Mouse (Mus musculus): ENCODE measurements at regions not wholly inside any gene's neighbourhood (a gene's known extent, or its start where the extent isn't known, plus 50 kb on each side); places are given as distances from the start of the nearest gene placed in this dataset.

- no peak for TF ChIP-seq GATA1 (IDR thresholded peaks at IDR 0.05; ENCODE audit: borderline replicate concordance, low read length)
- TF ChIP-seq FLI1 (IDR thresholded peaks at IDR 0.05; ENCODE audit: low read length): no peak
- Histone ChIP-seq H3K4me3 (replicated peaks) (no peak overlapping the region), H3K4me1 (peaks cover 64% of the 10 kb centered on the region), H3K36me3 (replicated peaks; ENCODE audit: low read length) (no peaks in the 10 kb centered on the region), H3K27me3 (replicated peaks) (peaks cover 23% of the 10 kb centered on the region), H3K9me3 (no peaks in the 10 kb centered on the region)
These were observed 93.0 kb downstream of the Smim20 start for GRCm38 (mm10) chr5:53359887-53360286.

GRCm38 (mm10) chr5:53361295-53361694 lies 94.4 kb downstream of the Smim20 start:
- Histone ChIP-seq H3K27me3 (replicated peaks) (peaks cover 23% of the 10 kb centered on the region), H3K36me3 (replicated peaks; ENCODE audit: low read length) (no peaks in the 10 kb centered on the region), H3K4me3 (replicated peaks) (no peak overlapping the region), H3K4me1 (peaks cover 69% of the 10 kb centered on the region), H3K9me3 (no peaks in the 10 kb centered on the region)
- TF ChIP-seq FLI1 (IDR thresholded peaks at IDR 0.05; ENCODE audit: low read length) (no peak), GATA1 (IDR thresholded peaks at IDR 0.05; ENCODE audit: borderline replicate concordance, low read length) (no peak)

DNA sequence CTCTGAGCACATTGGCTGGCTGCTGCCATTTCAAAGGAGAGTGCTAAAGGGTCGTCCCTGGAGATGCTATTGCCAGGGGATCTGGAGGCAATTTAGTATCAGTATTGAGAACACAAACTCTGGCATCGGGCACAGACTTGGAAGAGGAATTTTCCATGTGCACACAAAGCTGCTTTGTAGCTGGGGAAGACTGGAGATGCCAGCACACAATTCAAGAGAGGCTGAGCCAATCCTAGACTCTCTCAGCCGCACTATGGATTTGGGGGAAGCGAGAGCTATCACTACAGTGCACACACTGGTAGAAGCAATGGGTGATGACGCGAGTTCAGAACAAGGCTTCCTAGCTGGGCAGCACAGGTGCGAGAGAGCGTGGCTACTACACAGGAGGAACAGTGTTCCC lies 97.0 kb downstream of the Smim20 start:
- Histone ChIP-seq H3K4me1 (peaks cover 70% of the 10 kb centered on the region), H3K9me3 (peaks cover 5% of the 10 kb centered on the region; the same call in 1 of the 2 replicates), H3K36me3 (replicated peaks; ENCODE audit: low read length) (peaks cover 3% of the 10 kb centered on the region), H3K4me3 (replicated peaks) (no peak overlapping the region), H3K27me3 (replicated peaks) (peaks cover 23% of the 10 kb centered on the region)
- TF ChIP-seq FLI1 (IDR thresholded peaks at IDR 0.05; ENCODE audit: low read length) (no peak), GATA1 (IDR thresholded peaks at IDR 0.05; ENCODE audit: borderline replicate concordance, low read length) (no peak)

GRCm38 (mm10) chr5:53366882-53367561 lies 98.9 kb upstream of the Rbpj start:
- Histone ChIP-seq H3K4me1 (peaks cover 54% of the 10 kb centered on the region), H3K9me3 (peaks cover 19% of the 10 kb centered on the region), H3K27me3 (replicated peaks) (peaks cover 11% of the 10 kb centered on the region), H3K36me3 (replicated peaks; ENCODE audit: low read length) (peaks cover 15% of the 10 kb centered on the region), H3K4me3 (replicated peaks) (no peak overlapping the region)
- TF ChIP-seq FLI1 (IDR thresholded peaks at IDR 0.05; ENCODE audit: low read length) (no peak), GATA1 (IDR thresholded peaks at IDR 0.05; ENCODE audit: borderline replicate concordance, low read length) (no peak)

DNA sequence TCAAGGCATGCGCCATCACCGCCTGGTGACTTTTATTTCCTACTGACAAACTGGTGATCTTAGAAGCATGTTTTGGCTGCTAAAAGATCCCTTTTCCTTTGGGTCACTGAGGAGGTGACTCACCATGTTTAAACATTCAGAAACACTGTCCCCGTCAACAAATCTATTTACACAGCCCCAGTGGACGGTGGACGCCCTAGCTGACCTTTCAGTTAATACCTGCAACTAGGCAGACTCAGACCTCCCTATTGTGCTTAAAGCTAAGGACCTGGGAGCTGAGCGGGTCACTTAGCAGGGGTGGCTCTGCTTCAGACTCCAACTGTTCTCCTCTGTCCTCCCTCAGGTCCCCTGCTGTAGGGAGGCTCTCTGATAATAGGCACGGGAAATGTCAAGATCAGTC lies 95.7 kb upstream of the Rbpj start:
- Histone ChIP-seq H3K4me3 (replicated peaks) (no peak overlapping the region), H3K36me3 (replicated peaks; ENCODE audit: low read length) (peaks cover 15% of the 10 kb centered on the region), H3K9me3 (peaks cover 19% of the 10 kb centered on the region), H3K4me1 (peaks cover 52% of the 10 kb centered on the region), H3K27me3 (replicated peaks) (no peaks in the 10 kb centered on the region)
- TF ChIP-seq FLI1 (IDR thresholded peaks at IDR 0.05; ENCODE audit: low read length) (no peak), GATA1 (IDR thresholded peaks at IDR 0.05; ENCODE audit: borderline replicate concordance, low read length) (no peak)

- Histone ChIP-seq H3K9me3 (peaks cover 19% of the 10 kb centered on the region), H3K27me3 (replicated peaks) (no peaks in the 10 kb centered on the region), H3K4me1 (peaks cover 42% of the 10 kb centered on the region), H3K4me3 (replicated peaks) (no peak overlapping the region), H3K36me3 (replicated peaks; ENCODE audit: low read length) (peaks cover 15% of the 10 kb centered on the region)
- TF ChIP-seq GATA1 (IDR thresholded peaks at IDR 0.05; ENCODE audit: borderline replicate concordance, low read length): no peak
- TF ChIP-seq FLI1 (IDR thresholded peaks at IDR 0.05; ENCODE audit: low read length): no peak
These were observed 94.3 kb upstream of the Rbpj start for GRCm38 (mm10) chr5:53371638-53372037.

DNA sequence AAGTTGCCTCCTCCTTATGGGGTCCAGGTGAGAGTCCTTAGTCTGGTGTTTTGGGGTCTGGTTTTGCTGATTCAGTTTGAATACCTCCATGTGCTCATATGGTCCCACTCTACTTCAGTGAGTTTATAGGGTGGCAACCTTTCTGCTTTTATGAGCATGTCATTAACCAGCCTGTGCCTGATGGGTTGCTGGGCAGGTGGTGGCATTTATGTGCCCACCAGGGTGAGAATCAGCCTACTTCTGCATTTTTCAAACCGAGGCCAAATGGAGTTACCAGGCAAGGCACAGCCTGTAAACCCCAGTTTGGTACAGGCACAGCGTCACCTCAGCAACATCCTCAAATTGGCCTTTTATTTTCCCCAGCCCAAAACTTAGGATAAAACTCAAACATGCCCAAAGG lies 92.6 kb upstream of the Rbpj start:
- Histone ChIP-seq H3K27me3 (replicated peaks) (no peaks in the 10 kb centered on the region), H3K36me3 (replicated peaks; ENCODE audit: low read length) (peaks cover 15% of the 10 kb centered on the region), H3K9me3 (peaks cover 19% of the 10 kb centered on the region), H3K4me1 (peaks cover 41% of the 10 kb centered on the region), H3K4me3 (replicated peaks) (no peak overlapping the region)
- TF ChIP-seq FLI1 (IDR thresholded peaks at IDR 0.05; ENCODE audit: low read length): no peak
- no peak for TF ChIP-seq GATA1 (IDR thresholded peaks at IDR 0.05; ENCODE audit: borderline replicate concordance, low read length)

DNA sequence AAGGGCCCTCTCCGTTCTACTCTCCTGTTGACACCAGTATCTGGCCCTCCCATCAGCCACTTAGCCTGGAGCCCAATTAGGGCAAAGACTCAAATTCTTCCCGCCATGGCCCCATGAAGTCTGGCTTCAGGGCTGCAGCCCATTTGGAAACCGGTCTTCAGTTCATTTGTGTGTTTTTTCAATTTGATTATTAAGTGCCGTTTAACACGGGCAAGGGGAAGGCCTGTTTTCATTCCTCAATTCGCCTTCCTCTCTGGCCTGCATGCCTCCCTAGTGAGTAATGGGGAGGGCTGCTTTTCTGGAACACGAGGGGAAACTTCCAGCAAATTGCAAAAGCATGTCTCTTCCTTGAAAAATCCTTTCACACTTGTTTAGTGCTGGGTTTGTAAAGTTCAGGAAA lies 89.1 kb upstream of the Rbpj start:
- no peak for TF ChIP-seq GATA1 (IDR thresholded peaks at IDR 0.05; ENCODE audit: borderline replicate concordance, low read length)
- TF ChIP-seq FLI1 (IDR thresholded peaks at IDR 0.05; ENCODE audit: low read length): no peak
- Histone ChIP-seq H3K27me3 (replicated peaks) (no peaks in the 10 kb centered on the region), H3K4me1 (peaks cover 70% of the 10 kb centered on the region), H3K9me3 (no peaks in the 10 kb centered on the region), H3K36me3 (replicated peaks; ENCODE audit: low read length) (no peaks in the 10 kb centered on the region), H3K4me3 (replicated peaks) (no peak overlapping the region)

DNA sequence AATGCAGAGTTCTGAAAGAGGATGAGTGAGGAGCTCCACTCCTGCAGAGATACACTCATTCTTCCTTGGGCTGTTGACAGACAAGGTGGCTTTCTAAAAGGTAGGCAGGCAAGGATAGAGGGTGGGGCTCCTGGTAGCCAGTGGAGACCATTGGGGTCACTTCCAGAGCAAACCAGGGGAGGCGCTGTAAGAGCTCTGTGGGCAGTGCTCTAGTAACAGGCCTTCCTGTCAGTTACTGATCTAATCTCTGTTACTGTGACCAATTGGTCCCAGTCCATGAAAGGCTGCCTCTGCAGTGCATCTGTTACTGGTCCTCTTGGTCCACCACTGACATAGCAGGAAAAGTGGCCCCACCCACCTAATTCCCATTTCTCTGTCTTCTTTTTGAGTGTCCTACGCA lies 88.3 kb upstream of the Rbpj start:
- Histone ChIP-seq H3K9me3 (no peaks in the 10 kb centered on the region), H3K4me1 (peaks cover 72% of the 10 kb centered on the region), H3K4me3 (replicated peaks) (no peak overlapping the region), H3K36me3 (replicated peaks; ENCODE audit: low read length) (no peaks in the 10 kb centered on the region), H3K27me3 (replicated peaks) (no peaks in the 10 kb centered on the region)
- TF ChIP-seq FLI1 (IDR thresholded peaks at IDR 0.05; ENCODE audit: low read length) (no peak), GATA1 (IDR thresholded peaks at IDR 0.05; ENCODE audit: borderline replicate concordance, low read length) (no peak)

DNA sequence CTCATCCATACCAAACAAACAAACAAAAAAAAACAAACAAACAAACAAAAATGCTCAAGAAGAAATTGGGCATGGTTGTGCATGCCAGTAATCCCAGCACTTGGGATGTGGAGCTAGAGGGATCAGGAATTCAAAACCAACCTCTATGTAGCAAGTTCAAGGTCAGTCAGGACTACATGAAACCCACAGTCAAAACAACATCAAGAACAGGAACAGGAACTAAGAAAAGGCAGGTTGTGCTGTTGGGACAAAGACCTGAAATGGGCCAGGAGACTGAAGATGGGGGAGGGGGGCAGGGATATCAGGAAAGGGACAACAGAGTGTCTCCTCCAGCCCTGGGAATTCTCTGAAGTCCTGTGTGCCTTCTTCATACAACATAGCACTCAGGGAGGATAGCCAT lies 87.8 kb upstream of the Rbpj start:
- H3K9me3 ChIP-seq: no peaks in the 10 kb centered on the region
- H3K36me3 ChIP-seq (replicated peaks; ENCODE audit: low read length): no peaks in the 10 kb centered on the region
- TF ChIP-seq FLI1 (IDR thresholded peaks at IDR 0.05; ENCODE audit: low read length): no peak
- H3K4me1 ChIP-seq: peaks cover 75% of the 10 kb centered on the region
- no peaks in the 10 kb centered on the region for H3K27me3 ChIP-seq (replicated peaks)
- no peak overlapping the region for H3K4me3 ChIP-seq (replicated peaks)

DNA sequence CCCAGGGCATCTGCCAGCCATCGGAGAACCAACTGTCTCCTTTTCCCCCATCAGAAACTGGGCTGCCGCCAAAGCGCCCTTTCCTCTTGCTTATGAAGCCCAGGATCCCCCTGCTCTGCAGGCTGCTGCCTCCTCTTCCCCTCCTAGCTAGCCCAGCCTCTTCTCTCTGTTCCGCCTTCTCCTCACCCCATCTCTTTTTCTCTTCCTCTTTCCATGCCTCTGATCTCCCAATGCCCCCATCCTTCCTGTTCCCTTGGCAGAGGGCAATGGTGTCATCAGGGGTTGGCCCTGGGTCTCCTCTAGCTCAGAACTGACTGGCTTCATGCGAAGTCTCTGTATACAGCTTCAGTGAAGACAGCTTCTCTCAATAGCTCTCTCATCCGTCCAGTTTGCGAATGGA lies 87.4 kb upstream of the Rbpj start:
- peaks cover 75% of the 10 kb centered on the region for H3K4me1 ChIP-seq
- TF ChIP-seq GATA1 (IDR thresholded peaks at IDR 0.05; ENCODE audit: borderline replicate concordance, low read length) (no peak), FLI1 (IDR thresholded peaks at IDR 0.05; ENCODE audit: low read length) (no peak)
- H3K27me3 ChIP-seq (replicated peaks): no peaks in the 10 kb centered on the region

More for the DNA sequence above, 87.4 kb upstream of the Rbpj start:
- Histone ChIP-seq H3K9me3 (no peaks in the 10 kb centered on the region), H3K36me3 (replicated peaks; ENCODE audit: low read length) (no peaks in the 10 kb centered on the region), H3K4me3 (replicated peaks) (no peak overlapping the region)

Measured in megakaryocyte, embryonic 14.5 days (primary cell).